Mouse (Mus musculus) intestine, postnatal 0 days (tissue): ENCODE measurements at regions not wholly inside any gene's neighbourhood (a gene's known extent, or its start where the extent isn't known, plus 50 kb on each side); places are given as distances from the start of the nearest gene placed in this dataset.
A peak's percentile ranks its signal among the peaks of the same experiment; 100 is the strongest.

Source experiments
- ATAC-seq: fragments of 200-750 bp; cut with Nextera tagmentation; 2 replicates; pipeline ENCODE4 v1.8.0; 2017; ENCODE audit warnings: mild to moderate bottlenecking, moderate TSS enrichment, moderate library complexity
- H3K27ac ChIP-seq: fragments of 300-500 bp; sonication (generic); 2 replicates; pipeline ENCODE4 v1.5.1; 2014; ENCODE audit warnings: mild to moderate bottlenecking, low read depth, low read length, moderate library complexity
- H3K27me3 ChIP-seq: fragments of 300-500 bp; sonication (generic); replicated peaks from 2 replicates; pipeline ENCODE4 v1.6.1; 2014; ENCODE audit warnings: low read length, mixed read lengths; ENCODE audit not compliant: control insufficient read depth, insufficient read depth
- H3K36me3 ChIP-seq: fragments of 300-500 bp; sonication (generic); 2 replicates; pipeline ENCODE4 v1.6.1; 2014; ENCODE audit warnings: mild to moderate bottlenecking, moderate library complexity; ENCODE audit not compliant: control insufficient read depth, insufficient read depth
- H3K4me1 ChIP-seq: fragments of 300-500 bp; sonication (generic); replicated peaks from 2 replicates; pipeline ENCODE4 v1.6.1; 2014; ENCODE audit warnings: antibody characterized with exemption, low read length, mixed read lengths; ENCODE audit not compliant: control insufficient read depth, insufficient read depth
- H3K4me2 ChIP-seq: fragments of 300-500 bp; sonication (generic); replicated peaks from 2 replicates; pipeline ENCODE4 v1.6.1; 2014; ENCODE audit warnings: low read depth, mild to moderate bottlenecking, moderate library complexity
- H3K4me3 ChIP-seq: fragments of 300-500 bp; sonication (generic); 2 replicates; pipeline ENCODE4 v1.5.1; 2014; ENCODE audit warnings: low read depth, low read length
- H3K9ac ChIP-seq: fragments of 300-500 bp; sonication (generic); 2 replicates; pipeline ENCODE4 v1.6.1; 2014; ENCODE audit warnings: mild to moderate bottlenecking, low read depth, low read length
- H3K9me3 ChIP-seq: fragments of 300-500 bp; sonication (generic); 2 replicates; pipeline ENCODE4 v1.6.1; 2016; ENCODE audit warnings: mixed run types; ENCODE audit not compliant: control insufficient read depth
- CTCF ChIP-seq: sonication (generic); IDR thresholded peaks from 2 replicates; pipeline ENCODE4 v1.5.1; 2016; ENCODE audit warnings: low read depth, mild to moderate bottlenecking, control low read depth, antibody characterized with exemption, moderate library complexity
- WGBS: fragments of 180-500 bp; shearing (Covaris S2); extraction: QIAGEN DNeasy Blood & Tissue Kit; methylation state at CpG from one replicate; pipeline ENCODE4 v1.1.7; 2014; 5-methylcytosine and 5-hydroxymethylcytosine counted together

DNA sequence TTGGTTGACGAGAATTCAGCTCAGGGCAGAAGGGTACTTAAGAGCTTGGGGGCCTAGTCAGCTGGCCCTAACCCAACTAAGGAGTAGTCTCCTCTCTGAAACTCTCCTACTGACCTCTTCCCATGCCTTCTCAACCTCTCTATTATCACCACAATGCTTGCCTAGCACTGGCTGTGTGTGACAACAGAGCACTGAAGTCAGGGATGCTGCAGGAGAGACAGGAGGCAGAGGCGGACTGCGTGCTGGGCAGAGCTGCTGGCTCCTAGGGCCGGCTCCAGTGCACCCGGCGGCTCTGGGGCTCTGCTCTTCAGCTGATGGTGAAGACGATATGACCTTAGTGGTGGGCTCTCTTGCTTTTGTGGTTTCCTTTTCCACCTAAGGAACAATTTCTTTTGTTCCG lies 72.6 kb downstream of the Zfp36l2 start:
- Histone ChIP-seq H3K27me3 (no peaks in the 10 kb centered on the region), H3K27ac (no peak overlapping the region), H3K9me3 (no peaks in the 10 kb centered on the region), H3K4me3 (no peak overlapping the region), H3K9ac (no peak overlapping the region), H3K4me1 (peaks cover 11% of the 10 kb centered on the region), H3K4me2 (no peak overlapping the region), H3K36me3 (no peaks in the 10 kb centered on the region)
- no peak for TF ChIP-seq CTCF
- 85% methylated on average over 8 of the region's 8 CpGs for WGBS
- ATAC-seq: no peak

DNA sequence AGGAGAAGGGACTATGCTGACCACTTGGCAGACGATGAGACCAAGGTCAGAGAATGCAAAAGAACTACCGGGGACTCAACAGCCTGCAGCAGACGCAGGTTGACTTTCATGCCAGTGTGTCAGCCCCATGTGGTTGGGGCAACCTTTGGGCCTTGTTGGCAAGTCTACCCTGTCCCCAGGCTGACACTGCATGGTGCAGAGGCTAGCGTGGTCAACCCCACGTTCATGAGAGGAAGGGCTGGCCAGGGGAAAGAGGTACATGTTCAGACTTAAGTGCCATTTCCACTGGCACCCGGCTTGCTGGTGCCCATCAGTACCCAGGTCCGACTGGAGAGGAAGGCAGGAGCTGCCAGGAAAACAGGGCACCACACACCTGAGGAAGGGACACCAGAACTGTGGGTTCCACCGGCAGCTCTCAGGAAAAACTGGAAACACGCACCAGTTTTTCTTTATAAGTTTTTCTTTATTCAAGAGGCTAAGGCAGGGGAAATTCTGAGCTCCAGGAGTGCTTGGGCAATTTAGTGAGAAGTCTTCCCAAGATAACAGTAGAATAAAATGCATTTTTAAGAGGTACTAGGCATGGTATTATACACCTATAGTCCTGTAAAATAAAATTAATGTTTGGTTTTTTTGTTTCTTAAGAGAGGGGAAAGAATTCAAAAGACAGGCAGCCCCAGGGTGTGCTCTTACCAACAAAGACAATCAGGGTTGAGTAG lies 73.3 kb downstream of the Zfp36l2 start:
- peak; percentile 20; the same call in 1 of the 2 replicates for ATAC-seq
- Histone ChIP-seq H3K4me1 (peaks cover 11% of the 10 kb centered on the region), H3K27ac (no peak overlapping the region), H3K9ac (no peak overlapping the region), H3K27me3 (no peaks in the 10 kb centered on the region), H3K9me3 (no peaks in the 10 kb centered on the region), H3K4me3 (no peak overlapping the region), H3K36me3 (no peaks in the 10 kb centered on the region), H3K4me2 (no peak overlapping the region)
- WGBS: 64% methylated on average over 9 of the region's 9 CpGs
- TF ChIP-seq CTCF: no peak

DNA sequence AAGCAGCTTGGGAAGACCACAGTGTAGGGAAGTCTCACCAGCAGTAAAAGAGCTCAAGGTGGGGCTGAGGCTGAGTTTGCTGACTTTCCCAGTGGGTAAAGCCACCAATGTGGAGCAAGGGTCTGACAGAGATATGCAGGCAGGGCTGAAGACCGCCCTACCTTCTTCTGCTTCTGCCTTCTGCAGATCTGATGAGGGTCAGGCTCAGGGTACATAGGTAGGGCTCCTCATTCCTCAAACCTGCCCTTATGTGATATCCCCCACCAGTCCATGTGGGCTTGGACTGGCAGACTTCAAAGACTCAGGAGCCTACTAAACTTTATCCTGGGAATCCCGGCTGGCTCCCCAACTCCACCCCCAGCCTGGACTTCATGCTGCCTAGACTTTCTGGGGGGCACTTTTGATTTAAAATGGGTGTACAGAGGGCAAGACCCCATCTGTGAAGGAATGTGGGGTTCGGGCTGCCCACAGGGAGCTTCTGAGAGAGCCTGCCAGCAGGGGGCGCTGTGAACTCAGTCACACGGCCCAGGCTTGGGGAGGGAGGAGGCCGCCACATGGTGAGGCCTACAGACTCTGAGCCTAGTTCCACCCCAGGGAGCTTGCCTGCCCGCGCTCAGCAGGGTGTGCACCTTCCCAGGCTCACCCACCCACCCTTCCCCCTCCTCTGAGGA lies 74.0 kb downstream of the Zfp36l2 start:
- H3K9ac ChIP-seq: no peak overlapping the region
- no peaks in the 10 kb centered on the region for H3K36me3 ChIP-seq
- H3K4me2 ChIP-seq: no peak overlapping the region
- peak; percentile 96 for TF ChIP-seq CTCF
- peaks cover 11% of the 10 kb centered on the region for H3K4me1 ChIP-seq
- H3K27me3 ChIP-seq: no peaks in the 10 kb centered on the region
- peak; percentile 77 for ATAC-seq
- no peak overlapping the region for H3K27ac ChIP-seq
- no peaks in the 10 kb centered on the region for H3K9me3 ChIP-seq
- WGBS: 27% methylated on average over 8 of the region's 8 CpGs
- H3K4me3 ChIP-seq: no peak overlapping the region

DNA sequence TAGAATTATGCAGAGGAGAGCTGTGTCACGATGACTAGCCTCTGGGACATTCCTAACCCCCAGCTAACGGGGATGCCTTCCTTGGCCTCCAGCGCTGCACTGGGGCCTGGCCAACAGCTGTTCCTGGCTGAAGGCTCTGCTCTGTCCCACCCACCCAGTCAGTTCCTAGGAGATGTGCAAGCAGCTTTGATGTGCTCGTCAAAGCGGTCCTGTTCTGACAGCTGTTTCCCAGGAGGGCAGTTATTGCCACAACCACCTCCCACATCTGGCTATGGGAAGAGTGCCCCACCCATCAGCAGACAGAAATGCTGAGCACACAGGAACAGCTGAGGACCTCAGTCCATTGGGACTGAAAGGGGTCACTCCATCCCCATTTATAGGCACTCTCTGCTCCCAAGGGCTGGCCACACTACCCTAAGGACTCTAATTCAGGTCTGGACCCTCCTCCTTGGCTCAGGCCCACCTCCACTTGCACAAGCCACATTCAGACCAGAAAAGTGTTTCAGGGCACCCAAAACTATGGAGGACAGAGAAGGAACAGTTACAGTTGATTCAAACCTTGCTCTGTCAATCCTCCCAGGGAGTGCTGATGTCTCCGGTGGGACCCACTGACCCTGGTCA lies 75.2 kb downstream of the Zfp36l2 start:
- Histone ChIP-seq H3K4me3 (no peak overlapping the region), H3K27ac (peak overlapping the region; percentile 15; the same call in 1 of the 2 replicates), H3K27me3 (no peaks in the 10 kb centered on the region), H3K9ac (peak overlapping the region; percentile 17; the same call in 1 of the 2 replicates), H3K4me2 (no peak overlapping the region), H3K36me3 (no peaks in the 10 kb centered on the region), H3K9me3 (no peaks in the 10 kb centered on the region), H3K4me1 (peaks cover 8% of the 10 kb centered on the region)
- 30% methylated on average over 6 of the region's 6 CpGs for WGBS
- ATAC-seq: no peak
- TF ChIP-seq CTCF: no peak

DNA sequence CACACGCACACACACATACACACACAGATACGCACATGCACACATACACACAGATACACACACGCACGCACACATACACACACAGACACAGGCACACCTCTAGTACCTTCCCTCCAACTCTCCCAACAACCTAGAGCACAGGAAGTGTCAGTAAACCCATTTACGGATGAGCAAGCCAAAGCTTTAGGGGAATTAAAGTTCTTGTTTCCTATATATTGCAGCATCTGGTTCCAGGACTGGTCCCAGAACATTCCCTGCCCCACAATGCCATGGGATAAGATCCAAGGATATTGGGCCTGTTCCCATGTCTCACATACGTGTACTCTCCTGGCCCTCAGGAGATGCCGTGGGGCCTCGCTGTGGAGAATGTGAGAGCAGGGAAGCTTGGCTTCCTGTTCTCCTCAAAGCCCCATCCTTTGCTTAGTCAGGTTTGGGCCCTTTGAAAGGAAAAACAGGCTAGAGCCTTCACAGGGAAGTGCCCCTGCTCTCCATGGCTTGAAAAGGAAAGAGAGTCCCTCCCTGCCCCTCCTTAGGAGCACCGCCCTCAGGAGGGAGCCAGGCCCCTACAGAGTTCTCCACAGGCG lies 75.9 kb downstream of the Zfp36l2 start:
- Histone ChIP-seq H3K4me3 (no peak overlapping the region), H3K9ac (peak overlapping the region; percentile 17; the same call in 1 of the 2 replicates), H3K36me3 (no peaks in the 10 kb centered on the region), H3K27ac (peak overlapping the region; percentile 15; the same call in 1 of the 2 replicates), H3K4me2 (no peak overlapping the region), H3K4me1 (peaks cover 8% of the 10 kb centered on the region), H3K9me3 (no peaks in the 10 kb centered on the region), H3K27me3 (no peaks in the 10 kb centered on the region)
- WGBS: 73% methylated on average over 10 of the region's 10 CpGs
- ATAC-seq: no peak
- TF ChIP-seq CTCF: no peak

DNA sequence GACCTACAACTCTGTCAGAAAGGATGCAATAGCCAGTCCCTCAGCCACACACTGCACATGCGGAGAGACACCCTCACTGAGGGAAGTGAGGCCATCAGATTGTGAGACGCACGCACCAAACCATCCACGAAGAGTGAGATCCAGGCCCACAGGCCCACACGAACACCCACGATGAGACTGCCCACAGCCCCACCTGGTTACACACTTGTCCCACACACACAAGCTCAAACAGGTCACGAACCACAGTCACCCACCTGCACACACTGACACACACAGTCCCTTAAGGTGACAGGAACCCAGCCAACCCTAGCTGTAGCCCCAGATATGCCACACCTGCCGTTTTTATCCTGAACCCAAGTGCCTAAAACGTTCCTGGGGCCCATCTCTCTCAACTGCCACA lies 76.8 kb downstream of the Zfp36l2 start:
- H3K36me3 ChIP-seq: no peaks in the 10 kb centered on the region
- WGBS: 72% methylated on average over 9 of the region's 9 CpGs
- no peak for ATAC-seq
- H3K4me3 ChIP-seq: no peak overlapping the region
- H3K27ac ChIP-seq: no peak overlapping the region
- no peak overlapping the region for H3K4me2 ChIP-seq
- no peaks in the 10 kb centered on the region for H3K9me3 ChIP-seq
- H3K9ac ChIP-seq: no peak overlapping the region
- peaks cover 6% of the 10 kb centered on the region for H3K4me1 ChIP-seq
- no peak for TF ChIP-seq CTCF
- no peaks in the 10 kb centered on the region for H3K27me3 ChIP-seq
